Mouse (Mus musculus): ENCODE data around the gene Crygn.

- TF ChIP-seq CTCF (IDR thresholded peaks at IDR 0.05; ENCODE audit: borderline replicate concordance, insufficient read depth, low read depth, low read length) (no peak), POLR2A (IDR thresholded peaks at IDR 0.05; ENCODE audit: borderline replicate concordance, insufficient read depth, low read length) (no peak)
Measured at GRCm38 (mm10) chr5:24713987-24714386, 43.8 kb downstream of the Crygn start.

Measured in cerebellum, adult 2 months (tissue).